Mouse (Mus musculus): Measurements from ENCODE around the gene Prss57.

Gene Prss57

DNA sequence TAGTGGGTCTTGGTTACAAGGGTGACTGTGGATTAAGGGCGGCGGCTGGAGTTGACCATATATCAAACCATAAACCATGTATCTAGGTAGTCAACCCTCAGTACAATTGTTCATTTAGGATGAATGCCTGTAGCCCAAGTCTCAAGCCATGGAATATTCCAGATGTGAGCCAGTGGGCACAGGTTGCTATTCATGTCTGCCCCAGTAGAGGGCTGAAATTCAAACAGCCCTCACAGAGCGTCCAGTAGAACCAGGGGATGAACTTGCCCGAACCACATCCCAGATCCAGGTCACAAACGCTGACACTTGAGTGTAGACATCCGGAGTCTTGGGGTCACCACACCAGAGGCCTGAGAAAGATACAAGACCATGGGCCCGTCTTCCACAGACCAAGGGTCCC, 7.7 kb downstream of the Prss57 start:
- in situ Hi-C loops (cut with MboI, MseI), result loop anchor here (5.0 kb wide), 1 partner anchor 91 kb away; no protein-coding TSS in a partner anchor

DNA sequence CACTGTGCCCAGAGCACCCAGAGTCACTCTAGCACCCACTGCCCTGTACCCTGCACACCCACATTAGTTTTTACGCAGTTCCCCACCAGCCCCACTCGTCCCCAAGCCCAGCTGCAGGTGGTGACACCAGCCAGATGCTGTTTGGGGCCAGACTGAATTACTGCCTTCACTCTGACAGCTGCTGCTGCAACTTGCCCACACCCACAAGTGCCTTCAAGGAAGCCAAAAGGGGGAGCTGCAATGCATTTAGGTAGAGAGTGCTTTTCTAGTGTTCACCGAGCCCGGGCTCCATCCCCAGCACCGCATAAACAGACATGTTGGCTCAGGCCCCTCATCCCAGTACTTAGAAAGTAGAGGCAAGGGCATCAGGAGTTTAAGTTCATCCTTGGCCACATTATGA, 8.8 kb downstream of the Prss57 start:
- in situ Hi-C loops (cut with MboI, MseI), result loop anchor here (5.0 kb wide), 1 partner anchor 90 kb away; no protein-coding TSS in a partner anchor

DNA sequence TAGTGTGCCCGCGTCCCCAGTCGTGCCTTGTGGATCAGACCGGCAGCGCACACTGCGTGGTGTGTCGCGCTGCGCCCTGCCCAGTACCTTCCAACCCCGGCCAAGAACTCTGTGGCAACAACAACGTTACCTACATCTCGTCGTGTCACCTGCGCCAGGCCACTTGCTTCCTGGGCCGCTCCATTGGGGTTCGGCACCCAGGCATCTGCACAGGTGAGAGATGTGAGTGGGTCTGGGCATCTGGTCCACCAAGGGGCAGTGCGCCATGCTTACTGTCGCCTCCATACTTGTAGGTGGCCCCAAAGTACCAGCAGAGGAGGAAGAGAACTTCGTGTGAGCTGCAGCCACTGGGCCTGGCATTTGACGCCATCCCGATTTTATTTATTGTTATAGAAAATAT, 9.6 kb downstream of the Prss57 start:
- in situ Hi-C loops (cut with MboI, MseI), result loop anchor here (5.0 kb wide), 1 partner anchor 89 kb away; no protein-coding TSS in a partner anchor

DNA sequence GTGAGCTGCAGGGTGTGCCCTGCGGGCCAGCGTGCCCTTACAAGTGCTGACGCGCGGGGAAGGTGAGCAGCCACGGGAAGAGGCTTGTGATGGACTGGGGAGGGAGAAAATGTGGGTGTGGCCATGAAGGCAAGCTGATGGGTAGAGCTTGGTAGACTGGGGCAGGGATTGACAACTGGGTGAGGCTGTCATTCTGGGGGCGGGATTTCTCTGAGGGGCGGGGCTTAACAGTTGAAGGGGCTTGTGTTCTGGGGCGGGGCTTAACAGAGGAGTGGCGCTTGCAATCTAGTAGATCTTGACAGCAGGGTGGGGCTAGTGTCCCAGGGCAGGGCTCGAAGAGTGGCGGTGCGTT, 10.1 kb downstream of the Prss57 start:
- in situ Hi-C loops (cut with MboI, MseI), result loop anchor here (5.0 kb wide), 1 partner anchor 88 kb away; no protein-coding TSS in a partner anchor

DNA sequence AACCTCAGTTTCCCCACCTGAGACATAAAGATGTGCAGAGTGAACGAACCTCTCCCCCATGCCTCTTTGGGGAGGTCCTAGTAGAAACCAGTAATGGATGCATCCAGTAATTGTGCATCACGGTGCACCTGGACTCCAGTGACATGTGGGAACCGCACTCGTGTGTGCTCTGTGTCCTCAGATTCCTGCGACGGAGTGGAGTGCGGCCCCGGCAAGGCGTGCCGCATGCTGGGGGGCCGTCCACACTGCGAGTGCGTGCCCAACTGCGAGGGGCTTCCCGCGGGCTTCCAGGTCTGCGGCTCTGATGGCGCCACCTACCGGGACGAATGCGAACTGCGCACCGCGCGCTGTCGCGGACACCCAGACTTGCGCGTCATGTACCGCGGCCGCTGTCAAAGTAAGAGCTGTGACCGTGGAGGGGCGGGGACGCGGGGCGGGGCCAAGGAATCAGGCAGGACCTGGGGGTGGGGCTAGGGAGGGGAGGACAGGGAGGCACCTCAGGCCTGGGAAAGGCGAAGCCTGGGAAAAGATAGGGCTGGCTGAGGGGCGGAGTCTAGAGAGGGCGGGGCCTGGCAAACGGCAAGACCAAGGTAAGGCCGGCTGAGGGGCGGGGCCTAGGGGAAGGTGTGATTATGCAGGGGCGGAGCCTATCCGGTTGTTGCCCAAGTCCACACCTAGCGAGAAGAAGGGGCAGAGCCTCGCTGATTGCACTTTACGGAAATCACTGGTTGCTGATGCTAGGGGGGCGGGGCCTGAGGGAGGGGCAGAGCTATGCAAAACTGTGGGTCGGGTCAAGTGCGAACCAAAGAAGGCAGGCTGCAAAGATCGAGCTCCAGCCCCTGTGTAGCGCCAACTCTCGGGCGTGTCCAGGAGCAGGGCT, 10.7 kb downstream of the Prss57 start:
- in situ Hi-C loops (cut with MboI, MseI), result loop anchor here (5.0 kb wide), 1 partner anchor 88 kb away; no protein-coding TSS in a partner anchor

DNA sequence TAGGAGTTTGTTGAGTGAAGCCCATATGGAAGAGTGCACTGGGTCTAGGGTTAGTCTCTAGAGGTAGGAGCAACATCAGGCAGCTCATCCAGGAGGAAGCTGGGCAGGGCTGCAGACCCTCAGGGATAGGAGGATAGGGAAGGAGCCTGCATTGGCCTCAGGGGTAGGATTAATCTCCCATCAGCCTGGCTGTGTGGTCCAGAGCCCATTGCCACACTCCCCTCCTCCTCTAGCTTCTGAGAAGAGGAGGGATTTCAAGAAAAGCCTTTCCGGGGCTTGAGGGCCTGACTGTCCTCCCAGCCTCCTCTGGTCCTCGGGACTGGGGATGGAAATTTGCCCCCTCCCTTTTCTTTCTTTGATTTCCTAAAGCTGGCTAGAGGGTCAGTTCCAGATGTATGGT, 11.6 kb downstream of the Prss57 start:
- in situ Hi-C loops (cut with MboI, MseI), result no loop called here

DNA sequence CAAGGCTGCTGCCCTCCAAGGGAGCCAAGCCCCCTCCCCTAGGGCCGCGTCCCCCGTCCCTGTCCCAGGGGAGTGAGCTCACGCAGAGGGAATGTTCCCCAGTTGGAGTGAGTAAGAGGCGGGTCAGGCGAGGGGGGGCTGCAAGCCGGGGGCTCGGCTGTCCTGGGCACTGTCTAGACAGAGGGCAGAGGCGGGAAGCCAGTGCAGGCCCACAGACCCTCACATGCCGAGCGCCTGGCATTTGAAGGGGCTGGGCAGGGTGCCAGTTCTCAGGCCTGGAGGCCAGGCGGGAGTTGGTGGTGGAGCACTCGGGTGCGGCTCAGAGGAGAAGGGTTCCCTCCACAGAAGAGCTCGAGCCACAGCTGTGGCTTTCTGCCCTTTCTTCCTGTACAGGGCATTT, 12.8 kb downstream of the Prss57 start:
- in situ Hi-C loops (cut with MboI, MseI), result no loop called here

DNA sequence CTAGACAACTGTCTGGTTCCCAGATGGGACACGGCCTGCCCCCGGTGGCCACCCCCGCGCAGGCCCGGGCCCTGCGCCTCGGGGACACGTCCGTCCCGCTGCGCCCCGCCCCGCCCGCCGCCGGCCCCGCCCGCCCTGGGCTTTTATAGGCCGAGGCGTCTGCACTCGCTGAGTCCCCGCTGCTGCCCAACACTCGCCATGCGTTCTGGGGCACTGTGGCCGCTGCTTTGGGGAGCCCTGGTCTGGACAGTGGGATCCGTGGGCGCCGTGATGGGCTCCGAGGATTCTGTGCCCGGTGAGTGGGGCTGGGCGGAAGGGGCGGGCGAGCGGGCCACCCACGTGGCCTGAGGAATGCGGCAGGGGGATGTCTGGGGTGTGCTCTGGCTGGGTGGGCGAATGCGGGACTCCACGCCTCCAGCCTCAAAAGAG, 13.6 kb downstream of the Prss57 start, which contains the start of gene Fstl3:
Gene Fstl3 (plus strand): TSS at position 170 of the 429 bp plus-strand sequence.
- in situ Hi-C loops (cut with MboI, MseI), result no loop called here

DNA sequence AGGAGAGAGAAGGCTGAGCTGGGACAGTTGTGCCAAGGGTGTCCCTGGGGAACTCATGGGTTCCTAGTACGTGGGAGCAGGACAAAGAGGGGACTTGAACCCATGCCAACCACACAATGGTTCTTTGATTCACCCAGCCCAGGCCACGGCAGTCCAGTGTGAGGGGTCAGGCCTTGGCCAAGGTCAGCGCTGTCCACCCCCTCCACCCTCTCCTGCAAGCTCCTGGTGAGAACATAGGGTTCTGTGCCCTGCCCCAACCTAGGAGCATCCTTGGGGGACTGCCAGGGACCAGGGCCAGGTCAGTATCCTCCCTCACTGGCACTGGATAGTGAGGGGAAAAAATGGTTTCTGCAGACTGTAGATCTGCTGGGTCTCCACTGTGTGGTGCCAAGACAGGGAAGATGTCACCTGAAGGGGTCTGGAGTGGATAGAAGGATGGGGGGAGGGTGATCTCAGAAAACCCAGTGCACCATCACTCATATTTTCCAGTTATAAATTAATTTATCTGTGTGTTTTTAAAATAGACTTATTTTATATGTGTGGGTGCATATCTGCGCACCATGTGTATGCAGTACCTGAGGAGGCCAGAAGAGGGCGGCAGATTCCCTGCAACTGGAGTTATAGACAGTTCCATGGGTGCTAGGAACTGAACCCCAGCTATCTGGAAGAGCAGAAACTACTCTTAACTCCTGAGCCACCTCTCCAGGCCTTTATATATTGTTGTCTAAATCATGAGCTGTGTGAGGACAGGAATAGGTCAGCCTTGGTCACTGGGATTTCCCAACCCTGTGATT, 16.1 kb downstream of the Prss57 start:
- in situ Hi-C loops (cut with MboI, MseI), result no loop called here

DNA sequence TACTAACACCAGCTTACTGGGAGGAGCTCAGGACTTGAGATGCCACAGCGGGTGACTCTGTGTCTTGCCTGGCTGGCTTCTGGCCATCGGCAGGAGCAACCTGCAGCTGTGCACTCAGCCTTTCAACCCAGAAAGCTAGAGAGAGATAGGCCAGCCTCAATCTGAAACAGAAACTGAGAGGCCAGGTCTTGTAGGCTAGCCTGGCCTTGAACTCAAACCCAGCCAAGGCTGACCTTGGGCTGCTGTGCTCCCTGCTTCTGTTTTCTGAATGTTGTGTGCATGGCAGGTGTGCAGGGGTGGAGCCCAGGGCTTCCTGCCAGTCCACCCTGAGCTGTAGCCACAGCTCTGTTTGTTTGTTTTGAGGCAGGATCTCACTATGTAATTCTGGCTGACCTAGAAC, 17.6 kb downstream of the Prss57 start:
- in situ Hi-C loops (cut with MboI, MseI), result no loop called here

DNA sequence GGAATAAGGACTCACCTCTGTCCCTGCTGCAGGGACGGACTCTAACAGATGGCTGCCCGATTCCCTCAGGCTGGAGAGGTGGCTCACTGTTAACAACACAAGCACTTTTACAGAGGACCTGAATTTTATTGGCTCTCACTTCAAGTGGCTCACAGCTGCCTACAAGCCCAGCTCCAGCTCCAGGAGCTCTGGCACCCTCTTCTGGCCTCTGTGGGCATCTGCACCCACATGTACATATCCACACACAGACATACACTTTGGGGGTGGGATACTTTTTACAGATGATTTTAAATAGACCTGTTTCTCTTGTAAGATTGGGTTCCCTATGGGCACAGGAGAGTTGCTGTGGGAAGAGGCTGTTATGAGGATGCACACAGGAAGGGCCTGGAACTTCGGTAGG, 18.4 kb downstream of the Prss57 start:
- in situ Hi-C loops (cut with MboI, MseI), result no loop called here

DNA sequence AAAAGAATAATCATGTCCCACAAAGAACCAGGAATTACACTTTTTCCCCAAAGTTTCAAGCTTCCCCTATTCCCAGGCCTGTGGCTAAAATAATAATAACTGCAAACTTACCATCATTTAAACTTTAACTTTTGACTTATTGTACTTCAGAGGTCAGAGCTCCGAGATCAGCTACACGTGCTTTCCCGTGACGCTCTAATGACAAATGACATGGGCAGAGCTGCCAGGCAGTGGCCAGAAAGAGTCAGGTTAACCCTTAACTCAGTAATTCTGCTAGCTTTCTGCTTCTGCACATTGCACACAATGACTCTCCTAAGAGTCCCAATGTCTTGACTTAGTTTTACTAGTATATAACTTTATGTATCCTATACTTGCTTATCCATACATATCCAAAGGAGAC, 21.4 kb downstream of the Prss57 start:
- in situ Hi-C loops (cut with MboI, MseI), result no loop called here

DNA sequence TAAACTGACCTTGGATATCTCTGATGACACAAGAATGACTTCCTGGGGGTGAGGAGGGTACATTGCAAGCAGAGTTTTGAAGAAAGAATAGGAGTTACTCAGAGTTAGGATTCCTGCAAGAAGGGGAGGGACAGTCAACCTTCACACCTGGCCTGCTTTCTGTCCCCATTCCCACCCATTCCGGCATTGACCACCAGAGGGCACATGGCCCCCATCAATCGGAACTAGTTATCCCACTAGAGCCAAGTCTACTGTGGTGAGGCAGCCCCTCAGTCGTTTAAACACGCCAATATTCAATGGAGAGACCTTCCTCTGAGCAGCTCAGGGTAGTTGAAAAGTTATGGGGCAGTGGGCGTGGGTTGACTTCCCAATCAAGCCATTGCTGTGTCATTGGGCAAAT, 22.4 kb downstream of the Prss57 start:
- in situ Hi-C loops (cut with MboI, MseI), result no loop called here

DNA sequence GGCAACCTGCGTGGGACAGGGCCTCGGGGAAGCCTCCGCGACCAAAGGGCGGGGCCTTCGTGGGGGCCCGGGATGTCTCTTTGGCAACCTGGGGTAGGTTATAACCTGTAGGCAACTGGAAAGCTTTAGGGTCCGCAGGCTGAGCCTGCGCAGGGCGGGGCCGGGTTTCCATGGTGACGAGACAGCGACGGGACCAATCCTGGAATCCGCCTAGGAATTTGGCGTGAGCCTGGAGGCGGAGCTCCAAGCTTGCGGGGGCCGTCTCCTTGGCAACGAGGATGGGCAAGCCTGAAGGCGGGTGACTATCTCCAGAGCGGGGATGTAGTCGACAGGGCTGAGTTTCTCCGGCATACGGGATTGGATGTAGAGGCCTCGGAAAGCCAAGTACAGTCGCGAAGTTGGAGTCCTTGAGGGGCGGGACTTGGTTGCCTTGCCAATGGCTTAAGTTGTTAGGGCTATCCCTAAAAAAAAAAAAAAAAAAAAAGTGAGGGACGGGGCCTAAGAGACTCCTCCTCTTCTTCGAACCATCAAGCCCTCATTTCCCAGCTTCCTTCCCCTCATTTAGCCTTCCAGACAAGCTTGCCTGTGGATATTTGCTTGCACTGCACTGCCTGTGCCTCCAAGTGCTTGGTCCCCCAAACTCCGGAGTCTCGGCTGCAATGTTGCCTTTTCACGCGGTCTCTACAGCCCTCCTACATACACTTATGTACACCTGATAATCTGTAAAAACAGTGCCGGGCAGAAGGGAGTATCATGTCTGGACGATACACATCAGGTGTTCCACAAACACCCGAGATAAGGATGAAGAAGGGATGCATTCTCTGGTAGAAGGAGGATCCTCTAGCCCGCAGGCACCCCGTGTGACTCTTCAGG, 23.2 kb downstream of the Prss57 start:
- in situ Hi-C loops (cut with MboI, MseI), result no loop called here

DNA sequence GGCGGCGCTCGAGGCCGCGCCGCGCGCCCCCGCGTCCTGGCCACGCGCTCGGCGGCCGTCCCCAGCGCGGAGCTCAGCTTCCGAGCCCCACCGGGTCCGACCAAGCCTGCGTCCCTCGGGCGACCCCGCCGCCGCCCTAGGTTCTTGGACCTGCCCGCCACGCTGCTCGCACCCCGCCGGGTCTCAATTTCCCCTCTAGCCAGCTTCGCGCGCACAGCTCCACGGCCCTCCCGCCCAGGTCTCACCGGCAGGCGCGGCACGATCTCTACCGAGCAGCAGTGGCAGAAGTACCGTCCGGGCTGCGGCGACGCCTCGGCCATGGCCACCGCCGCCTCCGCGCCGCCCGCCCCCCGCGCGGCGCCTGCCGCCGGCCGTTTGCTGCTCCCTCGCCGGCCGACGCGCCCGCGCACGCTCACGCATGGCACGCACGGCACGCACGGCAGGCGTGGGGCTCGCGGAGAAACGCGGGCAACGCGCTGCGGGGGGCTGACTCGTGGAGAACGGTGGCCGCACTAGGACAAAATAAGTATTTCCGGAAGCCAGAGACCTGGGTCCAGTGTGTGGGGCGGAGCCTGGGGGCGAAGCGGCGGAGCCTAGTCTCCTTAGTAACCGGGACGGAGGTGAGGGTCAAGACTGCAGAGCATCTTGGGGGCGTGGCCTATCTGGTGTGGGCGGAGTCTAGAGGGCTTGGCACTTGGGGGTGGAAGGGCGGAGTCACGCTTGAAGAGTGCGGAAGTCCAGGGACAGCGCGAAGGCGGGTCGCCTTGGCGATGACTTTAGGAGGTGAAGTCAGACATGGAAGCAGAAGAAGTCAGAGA, 24.0 kb downstream of the Prss57 start, which contains the start of gene Rnf126:
Gene Rnf126 (minus strand): TSS at position 445 of the 818 bp plus-strand sequence.
- in situ Hi-C loops (cut with MboI, MseI), result no loop called here

DNA sequence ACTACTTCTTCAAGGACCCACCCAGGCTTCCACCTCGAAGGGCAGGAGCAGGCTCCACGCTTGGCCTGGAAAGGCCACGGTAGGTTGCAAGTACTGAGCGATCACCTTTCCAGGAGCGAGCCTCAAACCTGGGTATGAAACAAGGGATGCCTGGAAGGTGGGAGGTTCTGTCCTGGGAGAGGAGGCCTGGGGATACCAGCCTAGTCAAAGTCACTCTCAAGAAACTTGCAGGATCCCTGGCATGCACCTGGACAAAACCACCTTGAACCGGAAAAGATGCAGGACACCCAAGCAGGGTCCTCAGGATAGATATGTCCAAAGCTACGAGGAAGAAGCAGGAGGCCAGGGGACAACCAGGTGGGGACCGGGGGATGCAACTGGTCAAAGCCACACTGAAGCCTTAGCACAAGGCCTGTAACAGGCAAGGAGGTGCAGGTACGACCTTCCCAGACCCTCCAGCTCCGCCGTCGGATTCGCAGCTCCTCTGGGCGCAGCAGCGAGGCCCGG, 24.7 kb downstream of the Prss57 start:
- in situ Hi-C loops (cut with MboI, MseI), result no loop called here

DNA sequence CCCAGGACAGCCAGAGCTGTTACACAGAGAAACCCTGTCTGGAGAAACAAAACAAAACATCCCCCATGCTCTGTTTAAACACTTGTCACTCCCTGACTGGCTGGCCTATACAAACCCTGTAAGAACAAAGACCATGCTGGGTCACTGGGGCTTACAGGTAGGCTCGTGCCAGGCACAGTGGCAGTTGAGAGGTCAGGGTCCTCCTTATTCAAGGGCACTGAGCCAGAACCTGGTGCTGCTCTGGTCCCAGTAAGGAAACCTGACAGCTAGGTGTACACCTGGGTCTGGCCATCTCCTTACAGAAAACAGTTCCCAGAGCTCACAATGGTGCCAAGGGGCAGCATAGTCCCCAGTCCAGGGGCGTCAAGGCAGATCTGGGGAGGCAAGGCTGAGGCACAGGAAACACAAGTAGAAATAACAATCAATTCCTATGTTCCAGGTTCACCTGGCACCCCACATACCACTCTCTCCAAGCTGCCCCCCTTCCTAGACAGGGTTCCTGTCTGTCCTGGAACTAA, 25.5 kb downstream of the Prss57 start:
- in situ Hi-C loops (cut with MboI, MseI), result no loop called here

DNA sequence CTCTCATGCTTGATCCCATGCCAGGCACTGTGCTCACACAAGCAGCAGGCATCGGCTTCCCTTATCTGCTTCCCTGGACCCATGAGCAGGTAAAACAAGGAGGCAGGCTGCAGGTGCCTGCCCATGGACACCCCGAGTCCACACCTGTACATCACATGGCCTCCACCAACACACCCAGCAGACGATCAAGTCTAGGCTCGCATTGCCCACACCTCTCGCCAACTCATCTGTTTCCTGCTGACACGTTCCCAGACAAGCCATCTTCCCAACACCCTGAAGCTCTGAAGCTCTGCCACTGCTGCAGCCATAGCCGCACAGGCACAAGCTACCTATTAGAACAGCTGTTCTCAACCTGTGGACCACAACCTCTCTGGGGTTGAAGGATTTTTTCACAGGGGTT, 26.5 kb downstream of the Prss57 start:
- in situ Hi-C loops (cut with MboI, MseI), result no loop called here

DNA sequence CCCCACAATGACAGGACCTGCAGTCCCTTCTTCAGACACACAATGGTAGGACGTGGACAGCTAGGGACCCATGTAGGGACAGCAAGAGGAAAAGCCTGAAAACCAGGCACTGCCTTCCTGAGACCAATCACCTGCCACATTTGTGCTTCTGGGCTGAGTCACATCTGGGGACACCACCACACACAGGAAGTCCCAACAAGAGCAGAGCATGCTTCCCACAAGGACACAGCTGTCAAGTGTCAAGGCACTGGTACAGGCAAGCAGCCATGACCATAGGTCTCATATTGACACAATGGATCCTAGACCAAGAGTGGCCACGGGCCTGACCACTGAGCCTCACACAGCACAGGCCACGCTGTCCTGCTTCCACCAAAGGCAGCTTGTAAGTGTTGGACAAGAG, 27.9 kb downstream of the Prss57 start:
- in situ Hi-C loops (cut with MboI, MseI), result no loop called here

DNA sequence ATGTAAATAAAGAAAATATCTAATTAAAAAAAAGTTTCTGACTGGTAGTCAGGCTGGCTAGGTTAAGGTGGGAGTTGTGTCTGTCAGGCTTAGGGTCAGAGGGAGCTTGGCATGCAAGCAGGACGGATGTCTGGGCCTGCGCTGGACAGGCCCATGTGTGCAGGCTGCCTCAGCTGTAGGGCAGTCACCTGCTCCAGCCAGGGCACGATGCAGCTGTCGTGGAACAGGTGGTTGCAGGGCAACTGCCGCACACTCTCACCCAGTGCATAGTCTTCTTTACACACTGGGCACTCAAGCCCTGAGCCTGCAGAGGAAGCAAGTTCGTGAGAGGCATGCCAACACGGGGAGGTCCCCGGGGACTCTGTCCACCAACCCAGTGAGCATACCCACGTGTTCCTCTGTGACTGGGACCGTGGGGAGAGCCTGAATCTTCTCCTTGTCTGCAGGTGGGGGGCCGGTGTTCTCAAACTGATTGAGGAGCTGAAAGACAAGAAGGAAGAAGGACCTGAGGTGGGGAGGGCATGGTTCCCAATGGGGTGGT, 30.1 kb downstream of the Prss57 start:
- in situ Hi-C loops (cut with MboI, MseI), result no loop called here
